Comparison of ENCODE assay signal across 9 mouse cellular contexts in genomic region chr6:8948471-8949411, GRCm38 (mm10). TPM values are rescaled to one million over a fixed set of nuclear protein-coding genes. Genes with fewer than 3 reads are reported as not detected.
DNase-seq lines count a peak whose midpoint lies in the region; ATAC-seq lines count a peak whose summit lies in the region.
"Had no signal": no experiment of that assay in that cellular context is flagged by ENCODE, and none has a peak within 500 bp of the region (broad histone marks: within the 10 kb centered on the region; RNA-seq: fewer than 3 reads in every experiment).

No protein-coding gene starts in this region.

- DNase-seq in layer of hippocampus, postnatal 25 days (ENCODE audit: extremely low spot score in 1 of 2, low spot score in 1 of 2), result peak; percentile 21 to 53
- no peak for DNase-seq in layer of hippocampus, adult 9-10 months (ENCODE audit: low spot score)
- peak; percentile 79 for DNase-seq in adrenal gland, adult 2 months
- peak; percentile 58 for DNase-seq in embryo, embryonic 11.5 days (ENCODE audit: low read depth, low spot score)
- peak; percentile 89 for DNase-seq in limb, embryonic 10.5 days (ENCODE audit: low spot score)
- no peak for DNase-seq in natural killer cell, adult 2 months (ENCODE audit: low spot score in 2 of 2)

- 1% methylated on average over 68 of the region's 68 CpGs for WGBS in limb, embryonic 10.5 days
- WGBS in midbrain, embryonic 16.5 days, result under 1% methylated on average over 68 of the region's 68 CpGs

- ATAC-seq in hematopoietic stem cell, adult 5-6 weeks (replicated peaks in 1 of 2; ENCODE audit: insufficient read depth in 1 of 2, low FRiP score in 2 of 2, low TSS enrichment in 1 of 2, low read depth in 1 of 2, poor library complexity in 2 of 2, severe bottlenecking in 2 of 2), result peak; percentile 72 to 74
- ATAC-seq in midbrain, embryonic 16.5 days, result peak; percentile 65
- ATAC-seq: Patski had no signal

- no peaks in the 10 kb centered on the region for H3K36me3 ChIP-seq in limb, embryonic 10.5 days
- no peaks in the 10 kb centered on the region for H3K36me3 ChIP-seq in midbrain, embryonic 16.5 days (ENCODE audit: control insufficient read depth, insufficient read depth, low read length)

- peak overlapping the region; percentile 81 for H3K4me2 ChIP-seq in midbrain, embryonic 16.5 days (ENCODE audit: low read length)

- no peak overlapping the region for H3K27ac ChIP-seq in limb, embryonic 10.5 days
- peak overlapping the region; percentile 86 for H3K27ac ChIP-seq in midbrain, embryonic 16.5 days (ENCODE audit: low read length)

- peaks cover 26% of the 10 kb centered on the region for H3K4me1 ChIP-seq in limb, embryonic 10.5 days
- H3K4me1 ChIP-seq in midbrain, embryonic 16.5 days (ENCODE audit: control insufficient read depth, insufficient read depth, low read length), result peaks cover 18% of the 10 kb centered on the region

- H3K4me3 ChIP-seq in limb, embryonic 10.5 days, result peak overlapping the region; percentile 32
- peak overlapping the region; percentile 67 for H3K4me3 ChIP-seq in midbrain, embryonic 16.5 days (ENCODE audit: low read depth, low read length)

- H3K27me3 ChIP-seq in limb, embryonic 10.5 days (ENCODE audit: low read depth, poor library complexity, severe bottlenecking), result peaks cover 71% of the 10 kb centered on the region
- peaks cover 2% of the 10 kb centered on the region for H3K27me3 ChIP-seq in midbrain, embryonic 16.5 days (ENCODE audit: control insufficient read depth, insufficient read depth, low read depth, low read length)

- peak overlapping the region; percentile 80 for H3K9ac ChIP-seq in midbrain, embryonic 16.5 days (ENCODE audit: low read depth, low read length)

- H3K9me3 ChIP-seq in limb, embryonic 10.5 days (replicated peaks), result no peaks in the 10 kb centered on the region
- H3K9me3 ChIP-seq in midbrain, embryonic 16.5 days (replicated peaks; ENCODE audit: control insufficient read depth, low read length, poor library complexity, severe bottlenecking), result no peaks in the 10 kb centered on the region

RNA-seq across cellular contexts. Expression of gene Nxph1, which starts 0.5 kb away (rescaled TPM):
- 10 to 100 TPM; 38.9 to 39.0 TPM for total RNA-seq in layer of hippocampus, postnatal 25 days (2021)
- under 1 TPM in 1 of 2 experiments, not detected in 1; 0.52 TPM for total RNA-seq in adrenal gland, adult 2 months (2021)
- polyA plus RNA-seq in adrenal gland, adult 2 months (2012; rRNA removed), result 0.39 and 0.70 TPM in 2 replicates
- 0.75 TPM in 1 of 2 replicates, not detected in the other for total RNA-seq in hematopoietic stem cell, adult 5-6 weeks (2017)
- polyA plus RNA-seq in limb, embryonic 10.5 days (2016; fragmentation: Nextera tagmentation; extraction: Ambion mirVana), result not detected in 2 replicates
- polyA plus RNA-seq in midbrain, embryonic 16.5 days (2015; fragmentation: Nextera tagmentation; extraction: Ambion mirVana), result 82.4 and 92.6 TPM in 2 replicates
- polyA plus RNA-seq: Patski had no signal

Comparison
In these comparisons a context has a peak if more than half of its experiments do, and no peak if none do; other contexts are left out.
1. DNase-seq: peak in layer of hippocampus, postnatal 25 days (2 of 2), adrenal gland, adult 2 months (single experiment), embryo, embryonic 11.5 days (single experiment) and limb, embryonic 10.5 days (single experiment); none in layer of hippocampus, adult 9-10 months (single experiment) and natural killer cell, adult 2 months (0 of 2).
2. RNA of gene Nxph1, which starts 0.5 kb away (total RNA-seq): 38.9 to 39.0 TPM in layer of hippocampus, postnatal 25 days; 0.52 TPM in adrenal gland, adult 2 months and 0.75 TPM in hematopoietic stem cell, adult 5-6 weeks; every median in the first group is over 10 times any median in the second.